Mouse (Mus musculus): ENCODE measurements at regions not wholly inside any gene's neighbourhood (a gene's known extent, or its start where the extent isn't known, plus 50 kb on each side); places are given as distances from the start of the nearest gene placed in this dataset.

GRCm38 (mm10) chr8:113554700-113555455, 80.5 kb upstream of the Mon1b start:
- no peak for DNase-seq (ENCODE audit: extremely low spot score, low read depth, low spot score)

GRCm38 (mm10) chr8:113556994-113557393, 78.4 kb upstream of the Mon1b start:
- no peak for DNase-seq (ENCODE audit: extremely low spot score, low read depth, low spot score)

- DNase-seq (ENCODE audit: extremely low spot score, low read depth, low spot score): no peak
Measured at GRCm38 (mm10) chr8:113581098-113581497, 54.3 kb upstream of the Mon1b start.

DNA sequence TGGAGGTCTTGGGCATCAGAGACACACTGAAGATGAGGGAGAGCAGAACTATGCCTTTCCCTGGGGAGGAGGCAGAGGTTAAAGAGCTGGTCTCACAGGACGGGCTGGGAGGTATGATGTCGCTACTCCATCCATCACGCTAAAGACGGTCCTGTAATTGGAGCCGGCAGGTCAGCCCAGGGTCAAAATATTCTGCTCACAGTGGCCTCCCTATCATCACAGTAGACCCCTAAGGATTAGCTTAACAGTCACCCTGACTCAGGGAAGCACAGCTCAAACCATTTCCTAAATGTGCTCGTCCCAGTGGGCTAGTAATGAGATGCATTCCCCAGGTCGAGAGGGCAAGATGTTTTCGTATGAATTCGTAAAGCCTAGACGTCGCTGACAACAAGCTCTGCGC, 53.7 kb upstream of the Mon1b start:
- no peak for DNase-seq (ENCODE audit: extremely low spot score, low read depth, low spot score)

DNA sequence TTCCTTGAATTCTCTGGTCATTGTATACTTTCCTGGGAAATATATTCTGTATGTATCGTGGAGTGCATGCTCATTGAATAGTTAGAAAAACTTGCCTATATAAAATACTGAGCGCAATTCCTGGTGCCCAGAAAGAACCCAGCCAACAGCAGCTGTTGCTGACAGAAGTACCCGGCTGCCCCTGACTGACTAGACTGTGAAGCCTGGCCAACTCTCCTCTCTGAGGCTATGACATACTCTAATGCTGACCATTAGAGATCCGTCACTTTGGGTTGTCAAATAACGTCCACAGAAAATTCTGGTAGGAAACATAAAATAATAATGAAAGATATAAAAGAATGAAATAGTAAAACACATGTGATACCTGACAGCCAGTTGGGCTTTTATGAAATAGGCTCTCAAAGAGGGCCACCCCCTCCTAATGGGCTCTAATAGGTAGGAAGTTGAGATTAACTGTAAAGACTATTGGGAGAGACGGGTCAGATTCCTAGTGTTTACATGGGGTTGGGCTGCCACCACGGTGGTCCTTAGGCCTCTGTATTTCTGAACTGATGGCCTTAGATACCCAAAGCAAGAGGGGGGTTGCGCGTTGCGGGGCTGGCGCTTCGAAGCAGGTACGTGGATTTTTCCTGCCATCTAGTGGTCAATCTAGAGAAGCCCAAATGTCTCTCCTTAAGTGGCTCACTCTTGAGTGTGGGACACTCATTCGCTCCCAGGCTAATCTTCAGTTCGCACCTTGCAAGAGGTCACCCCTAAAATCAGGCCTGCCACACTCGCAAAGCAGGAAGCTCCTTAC, 53.0 kb upstream of the Mon1b start:
- no peak for DNase-seq (ENCODE audit: extremely low spot score, low read depth, low spot score)

DNA sequence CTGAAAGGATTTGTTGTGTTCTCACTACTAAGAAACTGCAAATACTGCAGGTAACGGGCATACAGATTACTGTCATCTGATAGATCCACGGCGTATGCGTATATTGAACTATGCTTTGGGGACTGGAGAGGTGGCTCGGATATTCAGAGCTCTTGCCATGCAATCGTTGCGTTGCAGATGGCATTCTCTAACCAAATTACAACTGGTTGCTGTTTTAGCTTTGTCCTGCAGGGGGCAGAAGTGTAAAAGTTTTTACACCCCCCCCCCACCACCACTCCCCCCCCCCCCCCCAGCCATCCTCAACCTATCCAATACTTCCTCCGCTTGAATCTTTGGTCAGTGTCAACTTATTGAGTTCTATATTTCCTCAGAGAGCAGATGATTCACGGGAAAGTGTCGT, 51.6 kb upstream of the Mon1b start:
- no peak for DNase-seq (ENCODE audit: extremely low spot score, low read depth, low spot score)

Measured in hindlimb bud, embryonic 11.5 days (tissue).